Mouse (Mus musculus) neural tube, embryonic 10.5 days (tissue): ENCODE measurements around the gene Gtf2ird2.
A peak's percentile ranks its signal among the peaks of the same experiment; 100 is the strongest.

Experiments
- DNase-seq: peaks from one replicate; pipeline ENCODE4 v3.0.0-alpha.2; 2017; ENCODE audit warnings: low spot score; ENCODE audit errors: extremely low spot score

The Gtf2ird2 gene

DNA sequence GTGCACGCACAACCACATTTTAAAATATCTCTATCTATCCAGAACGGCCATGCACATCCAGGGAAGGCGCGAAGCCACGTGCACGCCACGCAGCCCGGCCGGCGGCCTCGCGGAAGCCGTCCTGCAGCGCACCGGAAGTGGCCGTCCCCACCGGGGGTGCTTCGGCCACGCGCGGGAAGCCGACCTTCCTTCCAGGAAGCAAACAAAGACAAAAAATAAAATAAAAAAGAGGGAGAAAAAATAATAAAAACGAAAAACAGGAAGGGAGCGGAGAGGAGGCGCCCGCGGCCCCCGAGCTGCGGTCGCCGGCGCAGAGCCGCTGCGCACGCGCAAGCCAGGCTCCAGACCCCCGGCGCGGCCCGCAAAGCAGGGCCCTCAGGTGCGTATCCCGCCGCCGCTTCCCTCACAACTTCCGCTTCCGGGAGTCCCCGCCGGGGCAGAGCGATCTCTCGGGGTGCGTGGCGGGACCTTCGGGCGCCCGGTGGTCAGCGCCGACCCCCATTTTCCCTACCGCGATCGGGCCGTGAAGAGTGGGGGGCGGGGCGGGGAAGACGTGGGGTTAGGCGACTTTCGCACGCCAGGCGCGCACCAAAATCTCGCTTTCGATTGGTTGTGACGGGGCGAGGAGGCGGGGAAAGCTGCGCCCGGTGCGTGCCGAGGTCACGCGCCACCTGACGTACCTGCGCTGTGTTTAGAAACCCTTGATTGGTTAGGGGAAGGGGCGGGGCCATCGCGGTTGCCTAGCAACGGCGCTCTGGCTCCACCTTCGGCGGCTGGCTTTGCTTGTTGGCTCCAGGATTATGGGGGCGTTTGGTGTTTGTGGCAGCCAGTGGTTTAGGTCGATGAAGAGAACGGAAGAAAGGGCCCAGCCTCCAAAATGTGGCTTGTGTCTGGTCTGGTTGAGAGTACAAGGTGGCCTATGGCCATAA is at the start of gene Gtf2ird2:
Gene Gtf2ird2 (plus strand): TSS at position 140 of the 929 bp plus-strand sequence.
- DNase-seq, result peak; percentile 97

DNA sequence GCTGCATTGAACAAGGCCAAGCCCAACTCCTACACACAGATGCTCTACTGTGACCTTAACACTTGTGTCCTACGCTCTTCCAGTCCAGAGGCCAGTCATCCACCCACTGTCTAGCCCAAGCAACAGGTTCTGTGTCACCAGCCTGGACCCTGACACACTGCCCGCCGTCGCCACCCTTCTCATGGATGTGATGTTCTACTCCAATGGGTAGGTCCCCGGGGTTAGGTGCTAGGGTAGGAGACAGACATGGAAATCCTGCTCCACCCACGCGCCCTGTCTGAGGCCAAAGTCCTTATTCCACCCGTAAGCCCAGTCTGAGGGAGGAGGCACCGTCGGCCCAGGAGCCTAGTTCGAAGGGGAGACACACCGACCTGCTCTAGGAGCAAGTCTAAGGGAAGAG is 47.8 kb upstream of the Gtf2ird2 start:
- DNase-seq, result no peak

DNA sequence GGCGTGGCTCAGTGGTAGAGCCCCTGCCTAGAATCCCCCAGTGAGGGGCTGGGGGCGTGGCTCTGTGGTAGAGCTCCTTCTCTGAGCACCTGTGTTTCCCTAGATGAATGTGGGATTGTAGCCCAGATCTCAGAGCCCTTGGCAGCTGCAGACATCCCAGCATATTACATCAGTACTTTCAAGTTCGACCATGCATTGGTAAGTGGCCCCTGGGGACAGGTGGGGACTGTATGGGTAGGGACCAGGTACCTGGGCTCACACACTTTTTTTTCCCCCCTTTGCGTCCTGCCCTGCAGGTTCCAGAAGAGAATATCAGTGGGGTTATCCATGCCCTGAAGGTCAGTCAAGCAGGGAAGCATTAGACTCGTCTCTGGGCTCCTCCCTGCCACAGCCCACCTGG is 45.9 kb upstream of the Gtf2ird2 start:
- DNase-seq, result no peak

DNA sequence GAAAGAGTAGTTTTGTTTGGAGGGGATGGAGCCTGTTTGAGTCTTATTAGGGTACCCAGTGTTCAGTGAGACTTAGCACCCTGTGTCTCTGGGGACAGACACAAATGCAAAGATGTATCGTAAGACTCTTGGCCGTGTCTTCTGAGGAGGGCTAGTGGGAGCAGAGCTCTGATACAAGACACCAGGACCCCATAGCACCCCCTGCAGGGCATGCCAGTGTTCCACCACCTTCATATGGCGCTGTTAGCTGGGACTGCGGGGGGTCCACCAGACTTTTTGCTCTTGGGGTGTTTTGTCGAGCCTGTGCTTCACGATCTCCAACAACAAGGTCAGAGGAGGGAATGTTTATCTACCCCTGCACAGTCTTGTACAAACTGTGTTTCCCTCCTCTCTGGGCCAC is 44.4 kb upstream of the Gtf2ird2 start:
- no peak for DNase-seq

DNA sequence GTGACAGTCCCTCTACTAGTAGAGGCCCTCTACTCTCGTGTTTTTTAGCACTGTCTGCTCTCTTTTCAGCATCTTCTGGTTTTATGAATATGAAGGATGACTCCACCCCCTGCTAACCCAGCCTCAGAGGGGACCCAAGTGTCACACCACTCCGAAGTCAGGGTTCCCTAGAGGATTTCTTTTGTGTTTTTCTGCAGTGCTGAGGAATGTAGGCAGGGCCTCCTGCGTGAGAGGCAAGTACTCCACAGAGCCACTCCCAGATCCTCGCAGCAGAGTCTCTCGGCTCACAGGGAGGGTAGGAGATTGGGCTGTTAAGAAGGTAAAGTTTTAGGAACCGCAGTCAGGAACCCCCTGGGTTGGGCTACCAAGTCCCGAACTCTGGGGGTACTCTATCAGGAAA is 42.6 kb upstream of the Gtf2ird2 start:
- no peak for DNase-seq

DNA sequence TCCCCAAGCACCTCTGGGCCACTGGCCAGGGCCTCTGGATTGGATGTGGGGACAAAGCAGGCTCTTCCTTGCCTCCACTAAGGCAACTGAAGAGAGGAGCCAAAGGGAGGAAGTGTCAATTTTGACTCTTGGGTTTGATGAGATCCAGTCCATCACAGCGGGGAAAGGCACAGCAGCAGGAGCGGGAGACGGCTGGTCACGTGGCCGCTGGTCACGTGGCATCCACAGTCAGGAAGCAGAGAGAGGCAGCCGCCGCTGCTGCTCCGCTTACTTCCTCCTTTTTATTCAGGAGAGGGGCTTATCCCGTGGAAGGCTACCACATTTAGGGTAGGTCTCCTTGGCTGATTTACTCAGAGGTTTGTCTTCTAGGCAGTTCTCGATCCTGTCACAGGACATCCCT is 41.4 kb upstream of the Gtf2ird2 start:
- no peak for DNase-seq

DNA sequence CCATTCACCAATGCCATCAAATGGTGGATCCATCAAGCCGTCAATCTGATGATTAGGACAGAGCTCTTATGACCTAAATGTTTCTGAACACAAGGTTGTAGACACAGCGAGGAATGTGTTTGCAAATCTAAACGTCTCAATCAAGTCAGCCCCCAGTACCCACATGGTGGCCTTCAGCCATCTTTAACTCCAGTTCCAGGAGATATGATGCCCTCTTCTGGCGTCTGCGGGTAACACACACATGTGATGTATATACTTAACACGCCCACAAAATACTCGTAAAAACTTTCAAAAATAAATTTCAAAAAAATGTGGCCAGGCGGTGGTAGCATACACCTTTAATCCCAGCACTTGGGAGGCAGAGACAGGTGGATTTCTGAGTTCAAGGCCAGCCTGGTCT is 38.8 kb upstream of the Gtf2ird2 start:
- DNase-seq, result no peak

DNA sequence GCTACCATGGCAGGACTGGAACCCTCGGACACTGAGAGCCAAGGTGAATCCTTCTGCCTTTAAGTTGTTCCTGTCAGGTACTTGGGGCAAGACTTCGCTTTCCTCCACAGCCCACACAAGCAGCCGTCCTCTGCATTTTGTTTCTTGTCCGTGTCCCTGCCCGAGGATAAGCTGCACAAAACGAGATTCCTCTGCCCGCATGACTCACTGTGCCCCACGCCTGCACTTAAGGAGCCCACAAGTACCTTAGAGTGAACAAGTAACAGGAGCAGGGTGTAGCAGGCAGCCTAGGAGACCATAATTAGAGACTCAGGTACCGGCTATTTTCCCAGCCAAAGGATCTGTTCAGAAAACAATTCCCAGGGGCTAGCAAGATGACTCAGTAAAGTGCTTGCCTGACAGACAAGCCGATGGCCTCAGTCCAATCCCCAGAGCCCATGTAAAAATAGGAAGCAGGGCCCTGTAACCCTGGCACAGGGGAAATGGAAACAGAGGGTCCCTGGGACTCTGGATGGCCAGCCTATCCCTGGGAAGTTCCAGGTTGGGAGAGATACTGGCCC is 36.5 kb upstream of the Gtf2ird2 start:
- DNase-seq, result no peak

DNA sequence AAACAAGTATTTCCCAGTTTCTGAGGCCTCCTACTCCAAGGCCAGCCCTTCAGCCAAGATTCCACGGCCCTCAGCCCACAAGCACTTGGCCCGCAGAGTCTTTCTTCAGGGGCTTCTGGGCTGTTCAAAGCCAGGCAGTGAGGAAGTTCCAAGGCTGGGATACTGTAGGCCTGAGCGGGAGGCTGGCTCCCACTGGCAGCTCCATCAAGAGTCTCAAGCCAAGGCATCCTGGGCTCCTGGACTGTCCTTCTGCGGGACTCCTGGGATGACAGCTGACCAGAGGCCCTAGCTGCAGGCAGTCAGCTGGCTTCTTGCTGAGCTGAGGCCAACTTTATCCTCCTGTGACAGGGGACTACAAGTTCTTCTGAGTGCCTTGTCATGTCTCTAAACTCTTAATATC is 35.7 kb upstream of the Gtf2ird2 start:
- DNase-seq, result no peak

DNA sequence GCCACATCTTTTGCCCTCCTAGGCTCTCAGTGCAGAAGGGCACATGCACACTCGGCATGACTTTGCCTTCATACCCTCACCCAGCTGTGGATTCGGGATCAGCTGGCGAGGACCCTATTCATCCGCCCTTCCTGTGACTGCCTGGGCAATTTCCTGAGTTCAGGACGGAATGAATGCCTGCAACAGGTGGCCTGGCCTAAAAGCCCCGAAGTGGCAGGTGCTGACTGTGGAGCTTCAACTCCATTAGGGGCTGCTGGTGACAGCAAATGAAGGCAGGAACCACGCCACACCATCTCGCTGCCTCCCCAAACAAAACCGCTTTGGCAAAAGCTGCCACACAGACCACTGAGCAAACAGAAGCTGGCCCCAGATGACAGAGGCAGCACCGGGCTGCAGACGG is 31.9 kb upstream of the Gtf2ird2 start:
- DNase-seq, result no peak

DNA sequence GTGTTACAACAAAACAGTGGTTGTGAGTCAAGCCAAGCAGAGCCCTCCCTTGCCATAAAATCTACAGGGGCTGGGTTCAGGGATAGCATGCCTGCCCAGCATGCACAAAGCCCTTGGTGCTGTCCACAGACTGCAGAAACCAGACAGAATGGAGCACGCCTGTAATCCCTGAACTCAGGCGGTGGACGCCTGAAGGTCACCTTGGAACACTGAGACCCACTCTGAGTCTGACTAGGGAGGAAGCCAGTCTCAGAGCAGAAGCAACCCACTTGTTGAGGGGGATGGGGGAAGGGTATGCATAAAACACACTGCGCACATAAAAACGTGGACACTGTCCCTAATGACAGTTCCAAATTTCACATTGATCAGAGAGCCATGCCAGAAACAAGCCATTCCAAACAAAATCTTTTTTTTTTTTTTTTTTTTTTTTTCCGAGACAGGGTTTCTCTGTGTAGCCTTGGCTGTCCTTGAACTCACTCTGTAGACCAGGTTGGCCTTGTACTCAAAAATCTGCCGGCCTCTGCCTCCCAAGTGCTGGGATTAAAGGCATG is 27.8 kb upstream of the Gtf2ird2 start:
- DNase-seq, result no peak

DNA sequence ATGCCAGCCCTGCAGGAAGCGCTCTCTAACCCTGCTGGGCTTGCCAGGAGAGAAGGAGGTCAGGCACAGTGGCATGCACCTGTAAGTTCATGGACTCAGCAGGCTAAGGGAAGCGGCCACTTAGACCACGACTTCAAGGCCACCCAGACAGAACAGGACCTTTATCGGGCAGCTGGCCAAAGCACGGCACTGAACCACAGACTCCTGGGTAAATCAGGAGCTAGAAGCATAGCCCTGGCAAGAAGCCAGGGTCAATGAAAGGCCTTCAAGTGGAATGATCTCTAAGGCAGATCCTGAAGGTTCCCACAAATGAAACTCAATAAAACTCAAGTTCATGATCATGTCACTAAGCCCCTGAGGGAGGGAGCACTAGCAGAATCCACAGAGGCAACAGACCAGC is 19.1 kb upstream of the Gtf2ird2 start:
- DNase-seq, result no peak

DNA sequence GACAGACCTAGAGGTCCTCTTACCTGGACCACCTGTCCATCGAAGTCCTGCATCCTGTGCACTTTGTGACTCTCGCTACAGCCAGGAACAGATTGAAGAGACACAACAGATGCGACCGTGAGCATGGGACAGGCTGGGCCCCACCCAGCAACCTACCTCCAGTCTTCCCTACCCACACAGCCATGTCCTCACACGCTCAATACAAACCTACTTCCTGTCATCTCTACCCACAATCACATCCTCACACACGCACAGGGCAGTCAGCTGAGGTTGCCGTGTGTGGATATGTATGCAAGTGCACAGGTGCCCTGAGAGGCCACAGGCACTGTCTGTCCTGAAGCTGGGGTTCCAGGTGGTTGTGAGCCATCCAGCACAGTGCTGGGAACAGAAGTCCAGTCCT is 17.2 kb upstream of the Gtf2ird2 start:
- DNase-seq, result no peak

DNA sequence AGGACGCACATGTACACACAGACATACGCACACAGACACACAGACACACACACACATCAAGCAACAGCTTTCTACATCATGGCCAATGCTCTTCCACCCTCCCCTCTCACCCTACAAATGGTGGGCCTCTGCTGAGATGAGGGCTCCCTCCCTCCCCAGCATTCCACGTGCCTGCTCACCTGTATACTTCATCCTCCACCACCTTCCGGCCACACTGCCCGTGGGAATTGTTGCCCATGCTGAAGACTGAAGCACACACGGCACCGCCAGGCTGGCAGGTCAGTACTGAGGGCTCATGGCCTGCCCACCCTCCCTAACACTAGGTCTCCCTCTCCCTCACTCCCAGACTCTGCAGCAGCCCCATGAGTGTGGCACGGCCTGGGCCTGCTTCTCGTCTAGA is 15.8 kb upstream of the Gtf2ird2 start:
- DNase-seq, result no peak

DNA sequence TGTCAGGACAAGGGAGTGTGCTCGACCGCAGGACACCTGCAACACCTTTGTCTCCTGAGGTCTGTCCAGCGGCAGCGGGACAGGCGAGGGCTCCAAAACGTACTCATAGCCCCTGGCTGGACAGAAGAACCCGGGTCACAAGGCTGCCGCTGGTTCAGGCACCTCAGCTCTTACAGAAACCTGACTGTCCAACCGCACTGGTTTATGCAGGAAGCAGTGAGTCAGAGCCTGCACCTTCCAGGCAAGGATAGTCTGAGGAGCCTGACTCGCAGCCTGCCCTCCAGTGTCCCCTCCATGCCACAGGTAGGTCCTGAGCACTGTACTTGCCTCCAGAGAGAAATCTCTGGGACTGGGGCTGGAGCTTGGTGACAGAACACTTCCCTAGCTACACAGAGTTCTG is 14.6 kb upstream of the Gtf2ird2 start:
- DNase-seq, result no peak

DNA sequence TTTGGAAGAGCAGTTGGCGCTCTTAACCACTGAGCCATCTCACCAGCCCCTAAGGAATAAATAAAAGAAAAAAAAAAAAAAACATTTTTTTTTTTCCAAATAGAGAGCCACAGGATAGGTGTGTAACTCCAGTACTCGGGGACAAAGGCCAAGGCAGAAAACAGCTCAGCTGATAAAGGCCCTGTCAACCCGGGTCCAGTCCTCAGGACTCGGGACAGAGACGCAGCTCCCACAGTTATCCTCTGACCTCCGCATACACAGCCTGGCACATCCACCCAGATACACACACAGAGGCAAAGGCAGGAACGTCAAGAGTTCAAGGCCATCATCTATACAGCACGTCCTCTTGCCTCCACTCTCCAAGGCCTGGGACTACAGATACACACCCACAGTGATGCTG is 13.7 kb upstream of the Gtf2ird2 start:
- no peak for DNase-seq

DNA sequence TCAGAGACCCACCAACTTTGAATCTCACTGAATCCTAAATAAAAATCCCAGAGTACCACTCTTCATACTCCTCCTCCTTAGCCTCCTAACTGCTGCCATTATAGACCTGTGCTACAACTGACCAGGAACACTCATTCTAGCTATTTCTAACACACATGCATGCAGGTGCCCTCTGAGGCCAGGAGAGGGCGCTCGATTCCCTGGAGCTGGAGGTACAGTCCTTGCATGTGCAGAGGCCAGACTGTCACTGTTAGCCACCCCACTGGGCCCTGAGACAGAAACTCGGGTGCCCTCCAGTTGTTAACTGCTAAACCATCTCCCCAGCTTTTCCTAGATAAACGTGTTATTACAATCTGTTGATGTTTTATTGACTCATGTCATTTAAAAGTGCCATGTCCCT is 10.6 kb upstream of the Gtf2ird2 start:
- peak; percentile 43 for DNase-seq

DNA sequence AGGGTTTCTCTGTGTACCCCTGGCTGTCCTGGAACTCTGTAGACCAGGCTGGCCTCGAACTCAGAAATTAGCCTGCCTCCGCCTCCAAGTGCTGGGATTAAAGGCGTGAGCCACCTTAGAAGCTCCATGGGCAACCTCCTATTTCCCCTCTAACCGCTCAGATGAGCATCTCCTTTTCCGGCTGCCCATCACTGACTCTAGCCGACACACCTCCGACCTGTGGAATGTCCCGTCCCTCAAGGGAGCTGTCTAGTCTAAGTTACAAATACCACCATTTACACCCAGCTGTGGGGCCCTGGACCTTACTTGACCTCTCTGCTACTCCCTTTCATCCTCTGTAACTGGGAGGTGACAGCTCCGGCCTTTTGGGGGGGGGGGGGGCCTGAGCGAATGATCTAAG is 8.1 kb upstream of the Gtf2ird2 start:
- DNase-seq, result no peak

DNA sequence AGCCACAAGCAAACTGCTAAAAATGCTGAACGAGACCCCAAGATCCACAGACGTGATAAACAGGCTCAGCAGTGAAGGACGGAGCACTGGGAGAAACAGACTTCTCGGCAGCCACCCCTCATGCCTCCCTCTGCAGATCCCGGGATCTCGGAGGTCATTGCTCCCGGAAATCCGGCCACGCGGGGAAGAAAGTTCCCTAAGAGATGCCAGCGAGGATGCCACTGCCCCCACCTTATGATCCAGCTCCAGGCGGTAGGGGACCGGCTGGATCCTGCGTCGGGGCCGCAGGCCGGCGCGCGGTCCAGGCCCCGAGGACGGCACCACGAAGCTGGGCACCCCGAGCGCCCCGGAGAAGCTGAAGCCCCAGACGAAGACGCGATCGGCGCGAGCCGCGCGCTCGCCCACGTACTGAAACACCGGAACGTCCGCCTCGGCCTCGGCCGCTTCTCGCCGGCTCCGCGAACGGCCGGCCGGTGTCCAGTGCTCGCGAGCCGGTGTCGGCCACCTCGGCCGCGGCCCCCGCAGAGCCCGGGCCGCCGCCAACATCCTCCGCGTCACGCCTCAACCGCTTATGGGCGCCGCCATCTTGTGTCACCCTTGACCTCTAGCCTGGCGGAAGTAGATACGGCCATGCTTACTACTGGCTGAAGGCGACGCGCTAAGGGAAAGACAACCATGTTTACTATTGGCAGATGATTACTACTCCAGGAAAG is 7.5 kb upstream of the Gtf2ird2 start, which contains the start of gene Rcc1l:
Gene Rcc1l (minus strand): TSS at position 606 of the 713 bp plus-strand sequence.
- DNase-seq, result peak; percentile 84

DNA sequence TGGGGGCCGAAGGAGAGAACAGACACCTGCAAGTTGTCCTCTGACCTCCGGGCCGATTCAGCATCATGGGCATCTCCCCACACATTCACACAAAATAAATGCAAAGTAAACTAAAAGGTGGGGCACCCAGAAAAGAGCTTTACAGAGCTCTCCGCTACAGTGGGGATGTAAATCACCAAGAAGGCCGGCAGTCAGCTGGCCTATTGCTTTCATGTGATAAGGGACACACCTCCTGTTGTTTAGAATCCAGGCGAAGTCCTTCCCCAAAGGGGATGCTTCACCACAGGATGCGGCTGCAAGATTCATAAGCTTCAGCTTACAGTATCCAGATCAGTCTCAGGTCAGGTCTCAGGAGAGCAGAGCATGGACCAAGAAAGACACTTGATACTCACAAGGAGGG is 5.3 kb upstream of the Gtf2ird2 start:
- DNase-seq, result no peak

DNA sequence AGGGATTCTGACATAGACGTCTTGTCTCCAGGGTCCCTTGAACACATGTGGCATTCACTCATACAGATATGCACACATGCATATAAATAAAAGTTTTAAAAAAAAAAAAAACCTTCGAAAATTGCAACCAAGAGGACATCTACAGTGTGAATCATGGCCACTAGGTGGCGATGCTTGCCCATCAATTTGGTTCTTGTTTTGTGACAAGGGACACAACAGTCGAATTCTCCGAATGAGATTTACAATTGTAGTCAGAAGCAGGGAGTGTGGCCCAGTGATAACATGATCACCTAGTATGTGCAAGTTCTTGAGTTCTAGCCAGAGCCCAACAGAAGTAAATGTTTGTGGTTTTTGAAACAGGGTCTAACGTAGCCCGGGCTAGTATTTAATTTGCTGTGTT is 3.9 kb upstream of the Gtf2ird2 start:
- DNase-seq, result peak; percentile 77

DNA sequence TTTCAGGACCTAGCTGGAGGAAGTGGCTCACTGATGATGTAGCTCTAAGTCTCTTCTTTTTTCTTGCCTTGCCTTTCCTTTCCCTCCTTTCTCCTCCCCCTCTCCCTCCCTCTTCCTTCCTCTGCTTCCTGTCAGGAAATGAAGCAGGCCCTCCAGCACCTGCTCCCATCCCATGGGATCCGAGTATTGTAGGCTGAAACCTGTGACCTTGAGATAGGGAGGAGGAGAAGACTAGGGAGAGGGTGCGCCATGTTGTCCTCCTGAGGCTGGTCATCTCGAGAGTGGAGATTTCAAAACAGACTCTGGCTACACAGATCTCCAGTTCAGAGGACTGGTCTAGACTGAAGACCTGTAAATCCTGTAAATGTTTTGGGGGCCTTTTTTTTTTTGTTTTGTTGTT is 1.6 kb upstream of the Gtf2ird2 start:
- DNase-seq, result no peak
